Mouse (Mus musculus) ES-Bruce4 (cell line): ENCODE measurements around the gene Pam.

ENCODE experiments used
- CTCF ChIP-seq: IDR thresholded peaks from one replicate; pipeline ENCODE4 v1.8.1; 2011; ENCODE audit warnings: low read depth, low read length
- EP300 ChIP-seq: IDR thresholded peaks from 2 replicates; pipeline ENCODE4 v1.6.1; 2011; ENCODE audit warnings: low read depth, low read length; ENCODE audit not compliant: insufficient read depth
- POLR2A ChIP-seq: IDR thresholded peaks from one replicate; pipeline ENCODE4 v1.8.1; 2011; ENCODE audit warnings: low read length; ENCODE audit not compliant: insufficient read depth

- TF ChIP-seq CTCF (no peak), POLR2A (no peak), EP300 (no peak)
Observed at GRCm38 (mm10) chr1:97785685-97786393, 309.6 kb downstream of the Pam start.
